8 mouse cellular contexts compared by ENCODE assay signal in the genomic region with DNA sequence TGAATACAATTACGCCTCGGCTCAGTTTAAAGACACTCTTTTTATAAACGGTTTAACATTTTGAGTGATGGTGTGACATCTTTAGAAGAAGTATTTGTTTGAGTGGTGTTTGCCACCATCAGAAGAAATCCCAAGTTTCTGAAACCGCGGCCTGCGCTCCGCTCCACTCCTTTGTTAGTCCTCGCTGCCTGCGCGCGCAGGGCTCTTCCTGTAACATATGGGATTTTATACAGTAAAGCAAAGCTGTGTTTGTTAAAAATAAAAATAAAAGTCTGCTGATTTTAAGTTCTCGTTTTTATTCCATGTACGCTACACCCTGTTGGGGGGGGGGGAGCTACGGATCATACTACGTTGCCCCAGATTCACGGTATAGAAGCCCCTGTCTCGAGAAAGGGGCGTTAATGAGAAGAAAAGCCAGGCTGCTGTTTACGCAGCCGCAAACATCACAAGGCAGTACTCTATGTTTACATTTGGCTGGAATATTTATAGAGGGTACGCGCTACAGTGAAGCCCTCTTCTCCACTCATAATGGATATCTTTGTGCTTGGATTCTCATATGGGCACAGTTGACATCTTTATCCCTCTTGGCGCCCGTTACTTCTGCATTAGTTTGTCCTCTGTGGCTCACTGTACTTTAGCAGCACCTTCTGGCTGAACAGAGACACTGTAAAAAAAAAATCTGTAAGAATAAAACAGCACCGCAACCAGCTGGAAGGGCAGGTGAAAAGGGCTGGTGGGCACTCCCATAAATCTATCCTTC.
A peak's percentile ranks its signal among the peaks of the same experiment; 100 is the strongest.
DNase-seq lines count a peak whose midpoint lies in the region; ATAC-seq lines count a peak whose summit lies in the region.

No protein-coding gene starts in this region.

- intact Hi-C loops in left cerebral cortex, postnatal 36 days (cut with DNase I) = loop anchor here (5.0 to 10.0 kb wide), 3 partner anchors 627 to 1744 kb away; no protein-coding TSS in a partner anchor

- no peaks in the 10 kb centered on the region for H3K36me3 ChIP-seq in hindbrain, embryonic 15.5 days
- no peaks in the 10 kb centered on the region for H3K36me3 ChIP-seq in hindbrain, embryonic 12.5 days
- H3K36me3 ChIP-seq in forebrain, embryonic 15.5 days = no peaks in the 10 kb centered on the region

- no peaks in the 10 kb centered on the region for H3K4me1 ChIP-seq in hindbrain, embryonic 15.5 days (replicated peaks)
- H3K4me1 ChIP-seq in hindbrain, embryonic 12.5 days = no peaks in the 10 kb centered on the region
- H3K4me1 ChIP-seq in forebrain, embryonic 15.5 days = peaks cover 3% of the 10 kb centered on the region

- WGBS in hindbrain, embryonic 15.5 days = 72% methylated on average over 25 of the region's 25 CpGs
- 83% methylated on average over 25 of the region's 25 CpGs for WGBS in hindbrain, embryonic 12.5 days
- WGBS in forebrain, embryonic 15.5 days = 56% methylated on average over 25 of the region's 25 CpGs

- DNase-seq in CD4-positive, CD25-positive, alpha-beta regulatory T cell, adult 2 months (ENCODE audit: low read depth, low spot score) = peak; percentile 44
- DNase-seq in left cerebral cortex, postnatal 36 days (ENCODE audit: low spot score in 2 of 2) = peak; percentile 42 to 54
- DNase-seq in right cerebral cortex, adult 2 months (ENCODE audit: low spot score in 2 of 2) = peak; percentile 68 to 69
- no peak for DNase-seq in MN1 (ENCODE audit: low spot score)

- no peak overlapping the region for H3K9ac ChIP-seq in hindbrain, embryonic 15.5 days
- no peak overlapping the region for H3K9ac ChIP-seq in hindbrain, embryonic 12.5 days
- H3K9ac ChIP-seq in forebrain, embryonic 15.5 days (replicated peaks) = 0 out of 2 replicates have a peak overlapping the region, but pooled peaks have one; percentile 21

- peak; percentile 60; the same call in 1 of the 2 replicates for ATAC-seq in hindbrain, embryonic 15.5 days (ENCODE audit: low FRiP score, low read depth)
- no peak for ATAC-seq in hindbrain, embryonic 12.5 days (ENCODE audit: low FRiP score)
- ATAC-seq in forebrain, embryonic 15.5 days (replicated peaks) = peak; percentile 73
- ATAC-seq in granulocyte monocyte progenitor cell, adult 5-6 weeks (replicated peaks; ENCODE audit: poor library complexity, severe bottlenecking) = no peak

- no peaks in the 10 kb centered on the region for H3K9me3 ChIP-seq in hindbrain, embryonic 15.5 days
- H3K9me3 ChIP-seq in hindbrain, embryonic 12.5 days (replicated peaks) = no peaks in the 10 kb centered on the region
- no peaks in the 10 kb centered on the region for H3K9me3 ChIP-seq in forebrain, embryonic 15.5 days

- H3K4me2 ChIP-seq in hindbrain, embryonic 15.5 days = peak overlapping the region; percentile 3; the same call in 1 of the 2 replicates
- no peak overlapping the region for H3K4me2 ChIP-seq in hindbrain, embryonic 12.5 days (replicated peaks)
- peak overlapping the region; percentile 32 for H3K4me2 ChIP-seq in forebrain, embryonic 15.5 days (replicated peaks)

- no peaks in the 10 kb centered on the region for H3K27me3 ChIP-seq in hindbrain, embryonic 15.5 days
- H3K27me3 ChIP-seq in hindbrain, embryonic 12.5 days = no peaks in the 10 kb centered on the region
- no peaks in the 10 kb centered on the region for H3K27me3 ChIP-seq in forebrain, embryonic 15.5 days

- H3K4me3 ChIP-seq in hindbrain, embryonic 15.5 days = no peak overlapping the region
- no peak overlapping the region for H3K4me3 ChIP-seq in hindbrain, embryonic 12.5 days
- peak overlapping the region; percentile 17 for H3K4me3 ChIP-seq in forebrain, embryonic 15.5 days

- no peak overlapping the region for H3K27ac ChIP-seq in hindbrain, embryonic 15.5 days (replicated peaks)
- H3K27ac ChIP-seq in hindbrain, embryonic 12.5 days = no peak overlapping the region
- H3K27ac ChIP-seq in forebrain, embryonic 15.5 days (replicated peaks) = peak overlapping the region; percentile 64

Comparison
In these comparisons a context has a peak if more than half of its experiments do, and no peak if none do; other contexts are left out.
1. ATAC-seq: peak in hindbrain, embryonic 15.5 days (single experiment) and forebrain, embryonic 15.5 days (single experiment); none in hindbrain, embryonic 12.5 days (single experiment) and granulocyte monocyte progenitor cell, adult 5-6 weeks (single experiment).